Mouse (Mus musculus): ENCODE measurements around the gene Fam89b.

Gene Fam89b

GRCm38 (mm10) chr19:5685431-5685830 lies 44.0 kb downstream of the Fam89b start:
- no peak for DNase-seq (ENCODE audit: low read depth, low spot score)

GRCm38 (mm10) chr19:5684985-5685384 lies 44.5 kb downstream of the Fam89b start:
- DNase-seq (ENCODE audit: low read depth, low spot score) = no peak

- no peak for DNase-seq (ENCODE audit: low read depth, low spot score)
Observed at GRCm38 (mm10) chr19:5684236-5684635, 45.2 kb downstream of the Fam89b start.

GRCm38 (mm10) chr19:5680432-5680831 lies 49.0 kb downstream of the Fam89b start:
- DNase-seq (ENCODE audit: low read depth, low spot score) = no peak
